Mouse (Mus musculus): ENCODE measurements around the gene Lrmda. TPM values are rescaled to one million over a fixed set of nuclear protein-coding genes. Genes with fewer than 3 reads are reported as not detected.

Lrmda gene
- total RNA-seq, 2 experiments from 2014 or later: 0.81 TPM; not detected in 1

- intact Hi-C loops (cut with DNase I): no loop called here
- DNase-seq (ENCODE audit: low spot score in 2 of 2): no peak
These were observed 16.4 kb downstream of the Lrmda start for GRCm38 (mm10) chr14:22035900-22036299.

GRCm38 (mm10) chr14:22036338-22036737 is 16.8 kb downstream of the Lrmda start:
- intact Hi-C loops (cut with DNase I): no loop called here
- no peak for DNase-seq (ENCODE audit: low spot score in 2 of 2)

- DNase-seq (ENCODE audit: low spot score in 2 of 2): no peak
- intact Hi-C loops (cut with DNase I): no loop called here
These were observed 17.4 kb downstream of the Lrmda start for GRCm38 (mm10) chr14:22036802-22037497.

GRCm38 (mm10) chr14:22037498-22038131 is 18.1 kb downstream of the Lrmda start:
- intact Hi-C loops (cut with DNase I): no loop called here
- DNase-seq (ENCODE audit: low spot score in 2 of 2): no peak

GRCm38 (mm10) chr14:22042146-22042545 is 22.6 kb downstream of the Lrmda start:
- intact Hi-C loops (cut with DNase I): no loop called here
- no peak for DNase-seq (ENCODE audit: low spot score in 2 of 2)

GRCm38 (mm10) chr14:22043420-22043819 is 23.9 kb downstream of the Lrmda start:
- intact Hi-C loops (cut with DNase I): no loop called here
- DNase-seq (ENCODE audit: low spot score in 2 of 2): no peak

- DNase-seq (ENCODE audit: low spot score in 2 of 2): no peak
- intact Hi-C loops (cut with DNase I): no loop called here
These were observed 26.8 kb downstream of the Lrmda start for GRCm38 (mm10) chr14:22046262-22046856.

- no peak for DNase-seq (ENCODE audit: low spot score in 2 of 2)
- intact Hi-C loops (cut with DNase I): no loop called here
These were observed 28.8 kb downstream of the Lrmda start for GRCm38 (mm10) chr14:22048068-22048899.

GRCm38 (mm10) chr14:22048900-22049199 is 29.3 kb downstream of the Lrmda start:
- DNase-seq (ENCODE audit: low spot score in 2 of 2): no peak
- intact Hi-C loops (cut with DNase I): no loop called here

- intact Hi-C loops (cut with DNase I): no loop called here
- DNase-seq (ENCODE audit: low spot score in 2 of 2): no peak
These were observed 29.8 kb downstream of the Lrmda start for GRCm38 (mm10) chr14:22049282-22049681.

GRCm38 (mm10) chr14:22051941-22052664 is 32.6 kb downstream of the Lrmda start:
- intact Hi-C loops (cut with DNase I): no loop called here
- no peak for DNase-seq (ENCODE audit: low spot score in 2 of 2)

- DNase-seq (ENCODE audit: low spot score in 2 of 2): no peak
- intact Hi-C loops (cut with DNase I): no loop called here
These were observed 36.1 kb downstream of the Lrmda start for GRCm38 (mm10) chr14:22055630-22056029.

GRCm38 (mm10) chr14:22056246-22056645 is 36.7 kb downstream of the Lrmda start:
- DNase-seq (ENCODE audit: low spot score in 2 of 2): no peak
- intact Hi-C loops (cut with DNase I): no loop called here

- DNase-seq (ENCODE audit: low spot score in 2 of 2): no peak
- intact Hi-C loops (cut with DNase I): no loop called here
These were observed 39.2 kb downstream of the Lrmda start for GRCm38 (mm10) chr14:22058729-22059128.

GRCm38 (mm10) chr14:22059348-22059861 is 39.9 kb downstream of the Lrmda start:
- intact Hi-C loops (cut with DNase I): no loop called here
- DNase-seq (ENCODE audit: low spot score in 2 of 2): no peak

- DNase-seq (ENCODE audit: low spot score in 2 of 2): no peak
- intact Hi-C loops (cut with DNase I): no loop called here
These were observed 41.3 kb downstream of the Lrmda start for GRCm38 (mm10) chr14:22060787-22061186.

- intact Hi-C loops (cut with DNase I): no loop called here
These were observed 42.8 kb downstream of the Lrmda start for GRCm38 (mm10) chr14:22062117-22062855.

GRCm38 (mm10) chr14:22069169-22069568 is 49.7 kb downstream of the Lrmda start:
- no peak for DNase-seq (ENCODE audit: low spot score in 2 of 2)
- intact Hi-C loops (cut with DNase I): no loop called here

More at GRCm38 (mm10) chr14:22062117-22062855, 42.8 kb downstream of the Lrmda start:
- DNase-seq (ENCODE audit: low spot score in 2 of 2): no peak

- intact Hi-C loops (cut with DNase I): no loop called here
- no peak for DNase-seq (ENCODE audit: low spot score in 2 of 2)
These were observed 53.9 kb downstream of the Lrmda start for GRCm38 (mm10) chr14:22073385-22073784.

Data from left cerebral cortex, postnatal 36 days (tissue).